Mouse (Mus musculus) kidney, embryonic 15.5 days (tissue): Measurements from ENCODE around the gene Gk2. TPM values are rescaled to one million over a fixed set of nuclear protein-coding genes. Genes with fewer than 3 reads are reported as not detected.

ENCODE experiments used
- ATAC-seq: fragments of 200-750 bp; cut with Nextera tagmentation; replicated peaks from 2 replicates; pipeline ENCODE4 v1.8.0; 2017; ENCODE audit warnings: moderate TSS enrichment; ENCODE audit not compliant: low FRiP score
- H3K27ac ChIP-seq: fragments of 300-500 bp; sonication (generic); 2 replicates; pipeline ENCODE4 v1.5.1; 2015; ENCODE audit warnings: mild to moderate bottlenecking, inconsistent platforms
- H3K27me3 ChIP-seq: fragments of 300-500 bp; sonication (generic); 2 replicates; pipeline ENCODE4 v1.6.1; 2015; ENCODE audit warnings: inconsistent platforms
- H3K36me3 ChIP-seq: fragments of 300-500 bp; sonication (generic); 2 replicates; pipeline ENCODE4 v1.6.1; 2015; ENCODE audit warnings: inconsistent platforms
- H3K4me1 ChIP-seq: fragments of 300-500 bp; sonication (generic); 2 replicates; pipeline ENCODE4 v1.6.1; 2015; ENCODE audit warnings: inconsistent platforms
- H3K4me2 ChIP-seq: fragments of 300-500 bp; sonication (generic); 2 replicates; pipeline ENCODE4 v1.6.1; 2015; ENCODE audit warnings: moderate library complexity, mild to moderate bottlenecking, inconsistent platforms
- H3K4me3 ChIP-seq: fragments of 300-500 bp; sonication (generic); replicated peaks from 2 replicates; pipeline ENCODE4 v1.5.1; 2015; ENCODE audit warnings: mild to moderate bottlenecking, inconsistent platforms
- H3K9ac ChIP-seq: fragments of 300-500 bp; sonication (generic); 2 replicates; pipeline ENCODE4 v1.6.1; 2015; ENCODE audit warnings: mild to moderate bottlenecking, inconsistent platforms
- H3K9me3 ChIP-seq: fragments of 300-500 bp; sonication (generic); replicated peaks from 2 replicates; pipeline ENCODE4 v1.6.1; 2016; ENCODE audit warnings: inconsistent platforms
- WGBS: fragments of 180-500 bp; shearing (Covaris S2); methylation state at CpG from one replicate; pipeline ENCODE4 v1.1.7; 2015; ENCODE audit warnings: mixed read lengths; 5-methylcytosine and 5-hydroxymethylcytosine counted together
- polyA plus RNA-seq: library from polyadenylated mRNA; unstranded; fragments of >200 nt; fragmentation: Nextera tagmentation; extraction: Ambion mirVana; gene quantifications from 2 replicates; pipeline ENCODE4 v1.2.1, GENCODE M21; 2015

The Gk2 gene
- polyA plus RNA-seq, 1 experiment from 2014 or later: not detected

GRCm38 (mm10) chr5:97429976-97430375, 26.8 kb downstream of the Gk2 start:
- Histone ChIP-seq H3K4me2 (no peak overlapping the region), H3K27me3 (no peaks in the 10 kb centered on the region), H3K36me3 (no peaks in the 10 kb centered on the region), H3K9me3 (no peaks in the 10 kb centered on the region), H3K4me3 (no peak overlapping the region), H3K9ac (no peak overlapping the region), H3K27ac (no peak overlapping the region), H3K4me1 (no peaks in the 10 kb centered on the region)
- no peak for ATAC-seq
- WGBS: 72% methylated on average over 9 of the region's 9 CpGs

- no peaks in the 10 kb centered on the region for H3K36me3 ChIP-seq
- WGBS: 94% methylated on average over 2 of the region's 2 CpGs
- no peak overlapping the region for H3K4me3 ChIP-seq
- H3K9me3 ChIP-seq: no peaks in the 10 kb centered on the region
- no peak for ATAC-seq
- no peaks in the 10 kb centered on the region for H3K27me3 ChIP-seq
- H3K9ac ChIP-seq: no peak overlapping the region
- no peak overlapping the region for H3K4me2 ChIP-seq
- no peaks in the 10 kb centered on the region for H3K4me1 ChIP-seq
- no peak overlapping the region for H3K27ac ChIP-seq
Measured at GRCm38 (mm10) chr5:97421669-97422068, 35.2 kb downstream of the Gk2 start.

- 78% methylated on average over 2 of the region's 2 CpGs for WGBS
- Histone ChIP-seq H3K27me3 (no peaks in the 10 kb centered on the region), H3K9ac (no peak overlapping the region), H3K4me2 (no peak overlapping the region), H3K4me1 (no peaks in the 10 kb centered on the region), H3K4me3 (no peak overlapping the region), H3K27ac (no peak overlapping the region), H3K9me3 (no peaks in the 10 kb centered on the region), H3K36me3 (no peaks in the 10 kb centered on the region)
- no peak for ATAC-seq
Measured at GRCm38 (mm10) chr5:97417185-97417584, 39.6 kb downstream of the Gk2 start.

- 63% methylated on average over 6 of the region's 6 CpGs for WGBS
Measured at GRCm38 (mm10) chr5:97415837-97416236, 41.0 kb downstream of the Gk2 start.

GRCm38 (mm10) chr5:97413716-97414115, 43.1 kb downstream of the Gk2 start:
- no peak overlapping the region for H3K4me2 ChIP-seq
- WGBS: 91% methylated on average over 3 of the region's 3 CpGs
- no peak overlapping the region for H3K4me3 ChIP-seq
- H3K27ac ChIP-seq: no peak overlapping the region
- H3K36me3 ChIP-seq: no peaks in the 10 kb centered on the region
- H3K9me3 ChIP-seq: no peaks in the 10 kb centered on the region
- ATAC-seq: no peak
- no peaks in the 10 kb centered on the region for H3K4me1 ChIP-seq
- H3K9ac ChIP-seq: no peak overlapping the region
- H3K27me3 ChIP-seq: no peaks in the 10 kb centered on the region

More at GRCm38 (mm10) chr5:97415837-97416236, 41.0 kb downstream of the Gk2 start:
- no peaks in the 10 kb centered on the region for H3K4me1 ChIP-seq
- no peak overlapping the region for H3K27ac ChIP-seq
- no peak overlapping the region for H3K4me2 ChIP-seq
- H3K9ac ChIP-seq: no peak overlapping the region
- ATAC-seq: no peak
- no peaks in the 10 kb centered on the region for H3K27me3 ChIP-seq
- no peak overlapping the region for H3K4me3 ChIP-seq
- no peaks in the 10 kb centered on the region for H3K9me3 ChIP-seq
- H3K36me3 ChIP-seq: no peaks in the 10 kb centered on the region

- no peak overlapping the region for H3K4me3 ChIP-seq
- H3K9me3 ChIP-seq: no peaks in the 10 kb centered on the region
- no peaks in the 10 kb centered on the region for H3K36me3 ChIP-seq
- 89% methylated on average over 6 of the region's 6 CpGs for WGBS
- no peak overlapping the region for H3K9ac ChIP-seq
- H3K4me2 ChIP-seq: no peak overlapping the region
- no peaks in the 10 kb centered on the region for H3K27me3 ChIP-seq
- no peaks in the 10 kb centered on the region for H3K4me1 ChIP-seq
- H3K27ac ChIP-seq: no peak overlapping the region
- ATAC-seq: no peak
Measured at GRCm38 (mm10) chr5:97410190-97410589, 46.6 kb downstream of the Gk2 start.

GRCm38 (mm10) chr5:97409234-97409704, 47.6 kb downstream of the Gk2 start:
- H3K9ac ChIP-seq: no peak overlapping the region
- no peak for ATAC-seq
- no peak overlapping the region for H3K27ac ChIP-seq
- H3K4me2 ChIP-seq: no peak overlapping the region
- H3K9me3 ChIP-seq: no peaks in the 10 kb centered on the region
- H3K4me1 ChIP-seq: no peaks in the 10 kb centered on the region
- no peaks in the 10 kb centered on the region for H3K27me3 ChIP-seq
- 53% methylated on average over 4 of the region's 4 CpGs for WGBS
- H3K36me3 ChIP-seq: no peaks in the 10 kb centered on the region
- H3K4me3 ChIP-seq: no peak overlapping the region

Other genes starting within 250 kb of the Gk2 start
- not detected in 2 replicates for gene Naa11, start 64.6 kb downstream of the Gk2 start, polyA plus RNA-seq